Mouse (Mus musculus) intestine, postnatal 0 days (tissue): Measurements from ENCODE around the gene Mllt6. TPM values are rescaled to one million over a fixed set of nuclear protein-coding genes. Genes with fewer than 3 reads are reported as not detected.
"Not testable (repeated sequence)": the region's sequence is repeated elsewhere in the genome, so short reads cannot be mapped to it uniquely, and the experiment has no call there.

Experiments
- ATAC-seq: fragments of 200-750 bp; cut with Nextera tagmentation; 2 replicates; pipeline ENCODE4 v1.8.0; 2017; ENCODE audit warnings: mild to moderate bottlenecking, moderate TSS enrichment, moderate library complexity
- H3K27ac ChIP-seq: fragments of 300-500 bp; sonication (generic); 2 replicates; pipeline ENCODE4 v1.5.1; 2014; ENCODE audit warnings: mild to moderate bottlenecking, low read depth, low read length, moderate library complexity
- H3K27me3 ChIP-seq: fragments of 300-500 bp; sonication (generic); replicated peaks from 2 replicates; pipeline ENCODE4 v1.6.1; 2014; ENCODE audit warnings: low read length, mixed read lengths; ENCODE audit not compliant: control insufficient read depth, insufficient read depth
- H3K36me3 ChIP-seq: fragments of 300-500 bp; sonication (generic); 2 replicates; pipeline ENCODE4 v1.6.1; 2014; ENCODE audit warnings: mild to moderate bottlenecking, moderate library complexity; ENCODE audit not compliant: control insufficient read depth, insufficient read depth
- H3K4me1 ChIP-seq: fragments of 300-500 bp; sonication (generic); replicated peaks from 2 replicates; pipeline ENCODE4 v1.6.1; 2014; ENCODE audit warnings: antibody characterized with exemption, low read length, mixed read lengths; ENCODE audit not compliant: control insufficient read depth, insufficient read depth
- H3K4me2 ChIP-seq: fragments of 300-500 bp; sonication (generic); replicated peaks from 2 replicates; pipeline ENCODE4 v1.6.1; 2014; ENCODE audit warnings: low read depth, mild to moderate bottlenecking, moderate library complexity
- H3K4me3 ChIP-seq: fragments of 300-500 bp; sonication (generic); 2 replicates; pipeline ENCODE4 v1.5.1; 2014; ENCODE audit warnings: low read depth, low read length
- H3K9ac ChIP-seq: fragments of 300-500 bp; sonication (generic); 2 replicates; pipeline ENCODE4 v1.6.1; 2014; ENCODE audit warnings: mild to moderate bottlenecking, low read depth, low read length
- H3K9me3 ChIP-seq: fragments of 300-500 bp; sonication (generic); 2 replicates; pipeline ENCODE4 v1.6.1; 2016; ENCODE audit warnings: mixed run types; ENCODE audit not compliant: control insufficient read depth
- CTCF ChIP-seq: sonication (generic); IDR thresholded peaks from 2 replicates; pipeline ENCODE4 v1.5.1; 2016; ENCODE audit warnings: low read depth, mild to moderate bottlenecking, control low read depth, antibody characterized with exemption, moderate library complexity
- WGBS: fragments of 180-500 bp; shearing (Covaris S2); extraction: QIAGEN DNeasy Blood & Tissue Kit; methylation state at CpG from one replicate; pipeline ENCODE4 v1.1.7; 2014; 5-methylcytosine and 5-hydroxymethylcytosine counted together
- polyA plus RNA-seq: library from polyadenylated mRNA; unstranded; fragments of >200 nt; fragmentation: Nextera tagmentation; extraction: Ambion mirVana; gene quantifications from 2 replicates; pipeline ENCODE4 v1.2.1, GENCODE M21; 2015

The Mllt6 gene
- polyA plus RNA-seq, 1 experiment from 2014 or later, result 1.4 TPM

- no peaks in the 10 kb centered on the region for H3K4me1 ChIP-seq
- no peak for TF ChIP-seq CTCF
- H3K27me3 ChIP-seq, result peaks cover 72% of the 10 kb centered on the region
Observed at GRCm38 (mm10) chr11:97629576-97629975, 33.6 kb upstream of the Mllt6 start, which contains the start of gene Epop. Epop (minus strand) TSS chr11:97629702.

GRCm38 (mm10) chr11:97631046-97631445, 32.2 kb upstream of the Mllt6 start:
- ATAC-seq, result no peak
- WGBS, result 39% methylated on average over 2 of the region's 2 CpGs
- H3K27me3 ChIP-seq, result peaks cover 60% of the 10 kb centered on the region

More at GRCm38 (mm10) chr11:97629576-97629975, 33.6 kb upstream of the Mllt6 start, which contains the start of gene Epop:
- H3K9ac ChIP-seq, result peak within 1 kb of the TSS; percentile 45
- no peaks in the 10 kb centered on the region for H3K36me3 ChIP-seq
- 0% methylated on average over 45 of the region's 47 CpGs for WGBS
- peak; percentile 48 for ATAC-seq
- peak within 1 kb of the TSS; percentile 97 for H3K4me2 ChIP-seq
- H3K4me3 ChIP-seq, result peak within 1 kb of the TSS; percentile 64
- H3K9me3 ChIP-seq, result no peaks in the 10 kb centered on the region
- no peak within 1 kb of the TSS for H3K27ac ChIP-seq

GRCm38 (mm10) chr11:97631500-97631899, 31.7 kb upstream of the Mllt6 start:
- Histone ChIP-seq H3K4me1 (no peaks in the 10 kb centered on the region), H3K36me3 (no peaks in the 10 kb centered on the region), H3K4me2 (no peak overlapping the region), H3K27ac (no peak overlapping the region), H3K27me3 (peaks cover 56% of the 10 kb centered on the region), H3K9me3 (no peaks in the 10 kb centered on the region), H3K4me3 (no peak overlapping the region), H3K9ac (no peak overlapping the region)
- no peak for ATAC-seq
- TF ChIP-seq CTCF, result no peak
- 26% methylated on average over 5 of the region's 5 CpGs for WGBS

More at GRCm38 (mm10) chr11:97631046-97631445, 32.2 kb upstream of the Mllt6 start:
- H3K4me2 ChIP-seq, result no peak overlapping the region
- H3K9ac ChIP-seq, result no peak overlapping the region
- H3K4me3 ChIP-seq, result no peak overlapping the region
- H3K36me3 ChIP-seq, result no peaks in the 10 kb centered on the region
- H3K27ac ChIP-seq, result no peak overlapping the region
- no peaks in the 10 kb centered on the region for H3K4me1 ChIP-seq
- no peaks in the 10 kb centered on the region for H3K9me3 ChIP-seq
- no peak for TF ChIP-seq CTCF

GRCm38 (mm10) chr11:97631938-97632337, 31.3 kb upstream of the Mllt6 start:
- H3K4me3 ChIP-seq, result no peak overlapping the region
- 4% methylated on average over 12 of the region's 12 CpGs for WGBS
- no peaks in the 10 kb centered on the region for H3K4me1 ChIP-seq
- TF ChIP-seq CTCF, result peak; percentile 96
- H3K36me3 ChIP-seq, result no peaks in the 10 kb centered on the region
- no peak overlapping the region for H3K27ac ChIP-seq
- peaks cover 51% of the 10 kb centered on the region for H3K27me3 ChIP-seq
- no peak overlapping the region for H3K9ac ChIP-seq
- H3K9me3 ChIP-seq, result no peaks in the 10 kb centered on the region
- ATAC-seq, result no peak
- H3K4me2 ChIP-seq, result no peak overlapping the region

- 88% methylated on average over 4 of the region's 4 CpGs for WGBS
Observed at GRCm38 (mm10) chr11:97632440-97632839, 30.8 kb upstream of the Mllt6 start.

GRCm38 (mm10) chr11:97635468-97636019, 27.7 kb upstream of the Mllt6 start:
- 54% methylated on average over 11 of the region's 11 CpGs for WGBS

More at GRCm38 (mm10) chr11:97632440-97632839, 30.8 kb upstream of the Mllt6 start:
- H3K9me3 ChIP-seq, H3K4me3 ChIP-seq, H3K4me2 ChIP-seq, H3K36me3 ChIP-seq, H3K9ac ChIP-seq, ATAC-seq, H3K4me1 ChIP-seq, H3K27ac ChIP-seq: not testable (repeated sequence)
- peaks cover 46% of the 10 kb centered on the region for H3K27me3 ChIP-seq

More at GRCm38 (mm10) chr11:97635468-97636019, 27.7 kb upstream of the Mllt6 start:
- Histone ChIP-seq H3K4me2 (no peak overlapping the region), H3K36me3 (no peaks in the 10 kb centered on the region), H3K4me1 (no peaks in the 10 kb centered on the region), H3K9me3 (no peaks in the 10 kb centered on the region), H3K4me3 (no peak overlapping the region), H3K27me3 (peaks cover 16% of the 10 kb centered on the region), H3K27ac (no peak overlapping the region), H3K9ac (no peak overlapping the region)
- ATAC-seq, result no peak
- no peak for TF ChIP-seq CTCF
